Mouse (Mus musculus): ENCODE measurements around the gene Klk8.

- no peak for TF ChIP-seq CTCF (conservative IDR thresholded peaks at IDR 0.05; ENCODE audit: low read length)
- no peak for TF ChIP-seq NANOG (IDR thresholded peaks at IDR 0.05; ENCODE audit: borderline replicate concordance, low read length)
Measured at GRCm38 (mm10) chr7:43815211-43815610, 17.8 kb downstream of the Klk8 start.

Measured in E14TG2a.4 (cell line).